Mouse (Mus musculus) CH12.LX (cell line): ENCODE results near the gene 2210010C04Rik. TPM values are rescaled to one million over a fixed set of nuclear protein-coding genes. Genes with fewer than 3 reads are reported as not detected.

ENCODE experiments used
- DNase-seq: peaks from one replicate; pipeline ENCODE4 v3.0.0-alpha.2; 2013; ENCODE audit errors: extremely low read depth
- H3K27ac ChIP-seq: 2 replicates; pipeline ENCODE4 v1.5.1; 2012; ENCODE audit warnings: low read depth, mild to moderate bottlenecking, control low read depth, moderate library complexity; ENCODE audit not compliant: insufficient read depth
- H3K27me3 ChIP-seq: replicated peaks from 2 replicates; pipeline ENCODE3; 2012; ENCODE audit warnings: inconsistent platforms
- H3K36me3 ChIP-seq, 2 experiments: replicated peaks in 1 of 2; 2 replicates each; pipeline versions ENCODE3 to v1.6.1; 2012; ENCODE audit warnings: inconsistent platforms in 1 of 2, low read length in 1 of 2, mild to moderate bottlenecking in 1 of 2, mixed read lengths in 1 of 2, moderate library complexity in 1 of 2; ENCODE audit not compliant: control insufficient read depth in 1 of 2, insufficient read depth in 1 of 2
- H3K4me1 ChIP-seq, 2 experiments: 2 replicates each; pipeline ENCODE4 v1.6.1; 2012; ENCODE audit warnings: inconsistent platforms in 1 of 2, moderate library complexity in 1 of 2; ENCODE audit not compliant: insufficient read depth in 2 of 2, control insufficient read depth in 1 of 2
- H3K4me2 ChIP-seq: 2 replicates; pipeline ENCODE4 v1.6.1; 2012; ENCODE audit warnings: low read depth, mild to moderate bottlenecking, control low read depth; ENCODE audit not compliant: poor library complexity, insufficient read depth, severe bottlenecking
- H3K4me3 ChIP-seq, 3 experiments: fragments of 150-350 bp in 1 of 3; sonication (generic) in 1 of 3; replicated peaks in 1 of 3; 2 replicates each; pipeline versions ENCODE3 to v1.5.1; 2011 to 2012; ENCODE audit warnings: low read depth in 2 of 3, low read length in 2 of 3, mild to moderate bottlenecking in 2 of 3, moderate library complexity in 2 of 3, control low read depth in 1 of 3, improper control_type of control experiment in 1 of 3, inconsistent platforms in 1 of 3, mixed read lengths in 1 of 3; ENCODE audit not compliant: poor library complexity in 1 of 3
- H3K79me2 ChIP-seq: replicated peaks from 2 replicates; pipeline ENCODE4 v1.6.1; 2012; ENCODE audit warnings: mild to moderate bottlenecking, moderate library complexity; ENCODE audit not compliant: control insufficient read depth, poor library complexity, insufficient read depth, severe bottlenecking; ENCODE audit errors: extremely low read depth
- H3K9ac ChIP-seq: 2 replicates; pipeline ENCODE4 v1.6.1; 2012; ENCODE audit warnings: low read depth, mild to moderate bottlenecking, control low read depth, moderate library complexity; ENCODE audit not compliant: insufficient read depth
- H3K9me3 ChIP-seq: replicated peaks from 2 replicates; pipeline ENCODE3; 2012; ENCODE audit warnings: low read length, inconsistent platforms, mixed read lengths
- BHLHE40 ChIP-seq: IDR thresholded peaks from 2 replicates; pipeline ENCODE4 v1.6.1; 2011; ENCODE audit warnings: mild to moderate bottlenecking, low read depth, low read length, improper control_type of control experiment
- CHD2 ChIP-seq: IDR thresholded peaks from 2 replicates; pipeline ENCODE4 v1.6.1; 2011; ENCODE audit warnings: low read length, improper control_type of control experiment
- ELF1 ChIP-seq: IDR thresholded peaks from 2 replicates; pipeline ENCODE4 v1.6.1; 2014; ENCODE audit warnings: low read depth, mild to moderate bottlenecking, inconsistent platforms, low read length, improper control_type of control experiment
- EP300 ChIP-seq: IDR thresholded peaks from 2 replicates; pipeline ENCODE4 v1.6.1; 2011; ENCODE audit warnings: low read length, improper control_type of control experiment
- ETS1 ChIP-seq: conservative IDR thresholded peaks from 2 replicates; pipeline ENCODE4 v1.6.1; 2012; ENCODE audit warnings: low read depth, mild to moderate bottlenecking, inconsistent platforms, low read length, improper control_type of control experiment, moderate library complexity
- JUN ChIP-seq: IDR thresholded peaks from 2 replicates; pipeline ENCODE4 v1.6.1; 2011; ENCODE audit warnings: low read depth, mild to moderate bottlenecking, low read length, improper control_type of control experiment, moderate library complexity; ENCODE audit not compliant: insufficient read depth
- JUND ChIP-seq: conservative IDR thresholded peaks from 2 replicates; pipeline ENCODE4 v1.6.1; 2011; ENCODE audit warnings: low read depth, low read length, improper control_type of control experiment
- KAT2A ChIP-seq: IDR thresholded peaks from 2 replicates; pipeline ENCODE4 v1.6.1; 2012; ENCODE audit warnings: low read length, improper control_type of control experiment, inconsistent platforms; ENCODE audit not compliant: insufficient replicate concordance
- MAFK ChIP-seq: IDR thresholded peaks from 2 replicates; pipeline ENCODE4 v1.6.1; 2011; ENCODE audit warnings: low read length, improper control_type of control experiment; ENCODE audit not compliant: insufficient replicate concordance
- MAX ChIP-seq: IDR thresholded peaks from 2 replicates; pipeline ENCODE4 v1.6.1; 2011; ENCODE audit warnings: low read length, improper control_type of control experiment
- MAZ ChIP-seq: IDR thresholded peaks from 2 replicates; pipeline ENCODE4 v1.6.1; 2012; ENCODE audit warnings: low read depth, mild to moderate bottlenecking, inconsistent platforms, low read length, improper control_type of control experiment, moderate library complexity
- MEF2A ChIP-seq: IDR thresholded peaks from 2 replicates; pipeline ENCODE4 v1.6.1; 2014; ENCODE audit warnings: low read depth, mild to moderate bottlenecking, inconsistent platforms, low read length, improper control_type of control experiment, borderline replicate concordance
- MXI1 ChIP-seq: IDR thresholded peaks from 2 replicates; pipeline ENCODE4 v1.6.1; 2011; ENCODE audit warnings: mild to moderate bottlenecking, low read depth, low read length, improper control_type of control experiment
- MYC ChIP-seq: IDR thresholded peaks from 2 replicates; pipeline ENCODE4 v1.6.1; 2011; ENCODE audit warnings: low read depth, mild to moderate bottlenecking, improper control_type of control experiment, low read length
- NRF1 ChIP-seq: IDR thresholded peaks from 2 replicates; pipeline ENCODE4 v1.6.1; 2014; ENCODE audit warnings: low read depth, mild to moderate bottlenecking, inconsistent platforms, low read length, improper control_type of control experiment, moderate library complexity
- PAX5 ChIP-seq: IDR thresholded peaks from 2 replicates; pipeline ENCODE4 v1.6.1; 2012; ENCODE audit warnings: low read length, inconsistent platforms, mixed read lengths
- POLR2A ChIP-seq: IDR thresholded peaks from 2 replicates; pipeline ENCODE4 v1.6.1; 2011; ENCODE audit warnings: low read depth, mild to moderate bottlenecking, improper control_type of control experiment, low read length
- RAD21 ChIP-seq: IDR thresholded peaks from 2 replicates; pipeline ENCODE4 v1.6.1; 2011; ENCODE audit warnings: low read depth, mild to moderate bottlenecking, low read length, improper control_type of control experiment, moderate library complexity
- RCOR1 ChIP-seq: conservative IDR thresholded peaks from 2 replicates; pipeline ENCODE4 v1.6.1; 2012; ENCODE audit warnings: low read depth, mild to moderate bottlenecking, inconsistent platforms, low read length, improper control_type of control experiment
- TCF12 ChIP-seq: IDR thresholded peaks from 2 replicates; pipeline ENCODE4 v1.6.1; 2014; ENCODE audit warnings: low read depth, mild to moderate bottlenecking, inconsistent platforms, low read length, improper control_type of control experiment
- USF1 ChIP-seq: IDR thresholded peaks from 2 replicates; pipeline ENCODE4 v1.6.1; 2014; ENCODE audit warnings: low read depth, mild to moderate bottlenecking, inconsistent platforms, low read length, improper control_type of control experiment
- USF2 ChIP-seq: conservative IDR thresholded peaks from 2 replicates; pipeline ENCODE4 v1.6.1; 2011; ENCODE audit warnings: low read depth, low read length, improper control_type of control experiment
- ZKSCAN1 ChIP-seq: IDR thresholded peaks from 2 replicates; pipeline ENCODE4 v1.6.1; 2012; ENCODE audit warnings: low read depth, inconsistent platforms, low read length, improper control_type of control experiment, borderline replicate concordance
- ZNF384 ChIP-seq: IDR thresholded peaks from 2 replicates; pipeline ENCODE4 v1.6.1; 2012; ENCODE audit warnings: low read depth, low read length, improper control_type of control experiment, inconsistent platforms
- dilution Hi-C: fragments of 300-500 bp; cut with MboI; formaldehyde crosslinking; loops from 2 replicates; pipeline ENCODE4 v1.14.3; 2020; ENCODE audit warnings: low sequenced_read_pairs; ENCODE audit not compliant: extremely low pct_unique_long_range_greater_than_20kb, extremely low pct_ligation_motif_present
- in situ Hi-C: fragments of 300-500 bp; cut with MboI; formaldehyde crosslinking; loops from 3 replicates; pipeline ENCODE4 v1.14.3; 2019; ENCODE audit warnings: low sequenced_read_pairs, low pct_ligation_motif_present, low pct_unique_long_range_greater_than_20kb, mixed read lengths
- polyA plus RNA-seq: library from polyadenylated mRNA; unstranded; fragments of >175 nt; gene quantifications from 2 replicates; pipeline ENCODE4 v1.2.1, GENCODE M21; 2012; ENCODE audit warnings: low read depth; ENCODE audit not compliant: insufficient read length
- total RNA-seq, 2 experiments: library from RNA; depleted of rRNA; stranded (reverse); fragments of 300-350 nt in 1 of 2; fragments of >200 nt in 1 of 2; gene quantifications; 2 replicates each; pipeline ENCODE4 v1.2.3; 2012 to 2014

2210010C04Rik gene
- total and polyA plus RNA-seq, 3 experiments = not detected

GRCm38 (mm10) chr6:41078539-41079303 lies 43.4 kb upstream of the 2210010C04Rik start:
- DNase-seq = peak; percentile 5
- no peaks in the 10 kb centered on the region for H3K9me3 ChIP-seq

GRCm38 (mm10) chr6:41075753-41076152 lies 40.4 kb upstream of the 2210010C04Rik start:
- TF ChIP-seq NRF1 = no peak
- no peak for TF ChIP-seq PAX5
- TF ChIP-seq BHLHE40 = no peak

More at GRCm38 (mm10) chr6:41078539-41079303, 43.4 kb upstream of the 2210010C04Rik start:
- TF ChIP-seq ETS1 = no peak
- no peak for TF ChIP-seq MAFK
- no peak for TF ChIP-seq EP300
- no peak for TF ChIP-seq MAZ
- no peak for TF ChIP-seq CHD2
- no peak for TF ChIP-seq KAT2A
- TF ChIP-seq MXI1 = no peak
- no peak for TF ChIP-seq ELF1
- TF ChIP-seq POLR2A = no peak
- no peak overlapping the region for H3K4me3 ChIP-seq
- dilution Hi-C loops = no loop called here
- H3K4me2 ChIP-seq = no peak overlapping the region
- no peak overlapping the region for H3K9ac ChIP-seq
- no peaks in the 10 kb centered on the region for H3K27me3 ChIP-seq
- peaks cover 0 to 15% of the 10 kb centered on the region in 2 experiments; a peak in 1 of 4 replicates for H3K4me1 ChIP-seq
- H3K79me2 ChIP-seq = no peaks in the 10 kb centered on the region
- H3K27ac ChIP-seq = no peak overlapping the region
- in situ Hi-C loops = no loop called here
- no peaks in the 10 kb centered on the region for H3K36me3 ChIP-seq

GRCm38 (mm10) chr6:41063332-41063731 lies 28.0 kb upstream of the 2210010C04Rik start:
- Histone ChIP-seq H3K27ac (no peak overlapping the region), H3K9ac (no peak overlapping the region), H3K4me3 (no peak overlapping the region), H3K27me3 (no peaks in the 10 kb centered on the region)
- dilution Hi-C loops = no loop called here
- TF ChIP-seq NRF1 = no peak
- TF ChIP-seq RAD21 = no peak
- TF ChIP-seq JUN = no peak
- TF ChIP-seq ZNF384 = no peak
- TF ChIP-seq USF1 = no peak
- TF ChIP-seq MYC = no peak
- TF ChIP-seq BHLHE40 = no peak
- TF ChIP-seq ELF1 = no peak
- no peak for TF ChIP-seq JUND
- no peak for TF ChIP-seq ZKSCAN1
- TF ChIP-seq USF2 = no peak
- TF ChIP-seq EP300 = no peak
- no peak for TF ChIP-seq MAX
- TF ChIP-seq MAFK = no peak
- TF ChIP-seq RCOR1 = no peak
- TF ChIP-seq MEF2A = no peak
- TF ChIP-seq TCF12 = no peak
- TF ChIP-seq, all 38 proteins: peak for 0
- H3K9me3 ChIP-seq = no peaks in the 10 kb centered on the region
- DNase-seq = no peak
- in situ Hi-C loops = no loop called here
- no peaks in the 10 kb centered on the region for H3K79me2 ChIP-seq
- H3K4me2 ChIP-seq = no peak overlapping the region
- no peaks in the 10 kb centered on the region for H3K4me1 ChIP-seq
- H3K36me3 ChIP-seq = no peaks in the 10 kb centered on the region

More at GRCm38 (mm10) chr6:41075753-41076152, 40.4 kb upstream of the 2210010C04Rik start:
- Histone ChIP-seq H3K4me3 (no peak overlapping the region), H3K4me1 (peaks cover 0 to 15% of the 10 kb centered on the region in 2 experiments; a peak in 1 of 4 replicates), H3K9me3 (no peaks in the 10 kb centered on the region), H3K4me2 (no peak overlapping the region), H3K27me3 (no peaks in the 10 kb centered on the region), H3K9ac (no peak overlapping the region), H3K27ac (no peak overlapping the region), H3K79me2 (no peaks in the 10 kb centered on the region), H3K36me3 (no peaks in the 10 kb centered on the region)
- dilution Hi-C loops (no loop called here), in situ Hi-C loops (no loop called here)
- DNase-seq = peak; percentile 5
